Mouse (Mus musculus): Measurements from ENCODE around the gene Isy1.

DNA sequence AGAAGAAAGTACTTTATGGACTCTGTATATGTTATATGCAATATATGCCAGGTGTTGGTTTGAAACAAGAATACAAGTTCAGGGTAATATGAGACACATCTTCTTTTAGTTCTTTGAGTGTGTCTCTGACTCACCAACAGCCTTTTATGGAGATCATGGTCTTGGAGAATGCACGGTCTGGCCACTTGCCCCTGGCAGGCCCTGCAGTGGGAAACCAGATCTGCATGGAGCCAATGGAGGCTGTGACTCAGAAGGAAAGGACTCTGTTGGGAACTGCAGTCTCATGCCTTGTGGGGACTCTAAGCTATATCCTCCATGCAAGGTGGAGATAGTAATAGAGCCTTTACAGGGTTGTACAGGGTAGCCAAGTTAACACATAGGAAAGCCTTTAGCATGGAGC, 36.5 kb upstream of the Isy1 start:
- no peak for TF ChIP-seq CTCF (IDR thresholded peaks at IDR 0.05; ENCODE audit: low read depth)
- no peak for TF ChIP-seq EP300 (IDR thresholded peaks at IDR 0.05; ENCODE audit: low read depth)

Data from liver, postnatal 0 days (tissue).